Mouse (Mus musculus): ENCODE results near the gene Prr7. TPM values are rescaled to one million over a fixed set of nuclear protein-coding genes. Genes with fewer than 3 reads are reported as not detected.
"Not testable (repeated sequence)": the region's sequence is repeated elsewhere in the genome, so short reads cannot be mapped to it uniquely, and the experiment has no call there.

Prr7 gene
- polyA plus RNA-seq, 1 experiment: 10.8 TPM

DNA sequence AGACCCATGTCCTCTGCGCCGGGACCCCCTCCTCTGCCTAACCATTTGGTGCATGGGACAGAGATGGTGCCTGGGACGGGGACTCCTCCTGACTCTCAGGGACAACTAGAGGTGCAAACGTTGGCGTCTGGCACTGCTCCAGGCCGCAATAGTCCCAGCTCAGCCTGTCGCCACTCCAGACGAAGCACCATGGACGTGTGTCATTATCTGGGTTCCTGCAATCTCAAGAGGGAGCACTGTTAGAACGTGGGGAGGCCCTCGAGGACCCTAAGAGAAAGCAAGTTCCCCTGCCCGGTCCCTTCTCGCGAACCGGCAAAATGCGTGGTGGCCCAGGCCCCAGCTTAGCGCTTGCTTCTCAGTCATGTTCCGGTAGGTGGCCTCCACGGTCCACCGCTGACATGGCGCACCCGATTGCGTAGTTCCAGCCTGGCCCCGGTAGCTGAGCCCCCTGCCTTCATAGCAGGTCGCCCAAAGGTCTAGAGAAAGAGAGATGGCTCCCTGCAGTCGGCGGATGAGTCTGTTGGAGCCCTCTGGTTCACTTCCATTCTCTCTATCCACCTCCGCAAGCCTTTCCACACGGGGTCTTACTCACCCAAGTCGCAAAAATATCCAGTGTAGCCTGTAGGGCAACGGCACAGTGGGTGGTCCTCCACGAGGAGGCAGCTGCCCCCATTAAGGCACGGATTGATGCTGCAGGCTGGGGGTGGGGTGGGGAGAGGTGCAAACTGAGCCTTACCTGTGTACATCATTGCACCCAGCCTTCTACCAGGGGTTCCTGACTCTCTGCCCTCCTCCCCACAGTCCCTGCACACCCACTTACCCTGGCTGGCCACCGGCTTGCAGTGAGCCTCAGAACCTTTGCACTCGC, 42.9 kb upstream of the Prr7 start:
- Histone ChIP-seq H3K36me3 (ENCODE audit: control insufficient read depth, insufficient read depth) (no peaks in the 10 kb centered on the region), H3K79me2 (ENCODE audit: control insufficient read depth, insufficient read depth) (no peaks in the 10 kb centered on the region), H3K79me3 (ENCODE audit: low read depth) (no peaks in the 10 kb centered on the region), H3K4me3 (ENCODE audit: insufficient read depth, poor library complexity, severe bottlenecking) (no peak overlapping the region), H3ac (ENCODE audit: control insufficient read depth, insufficient read length, low read depth) (no peak overlapping the region), H3K27me3 (ENCODE audit: control insufficient read depth, insufficient read depth, insufficient read length) (peaks cover 25% of the 10 kb centered on the region)
- TF ChIP-seq CTCF (IDR thresholded peaks at IDR 0.05; ENCODE audit: control insufficient read depth, insufficient read depth, insufficient read length) (peak; percentile 59), MYOD1 (IDR thresholded peaks at IDR 0.05; ENCODE audit: control insufficient read depth, insufficient read length, low read depth) (no peak)

DNA sequence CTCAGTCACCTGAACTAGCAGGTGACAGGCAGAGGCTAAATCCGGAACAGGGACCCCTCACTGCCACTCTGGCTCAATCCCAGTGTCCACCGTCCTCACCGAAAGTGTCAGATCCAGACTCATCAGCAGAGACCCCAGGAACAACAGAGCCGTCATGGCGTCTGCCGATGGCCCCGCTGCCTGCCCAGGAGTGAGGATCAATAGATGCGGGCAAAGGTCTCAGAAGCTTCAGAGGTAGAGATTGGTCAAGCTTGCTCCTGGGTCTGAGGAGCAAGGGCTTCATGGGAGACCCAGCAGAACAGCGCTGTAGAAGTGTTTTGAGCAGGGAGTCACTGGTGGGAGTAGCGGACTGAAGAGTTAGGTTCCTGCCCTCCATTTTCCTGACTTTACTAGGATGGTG, 37.5 kb upstream of the Prr7 start, which contains the start of gene F12:
Gene F12, minus strand, starts transcription at position 181 of the 400 bp plus-strand sequence.
- Histone ChIP-seq H3K79me3 (ENCODE audit: low read depth) (no peaks in the 10 kb centered on the region), H3K36me3 (ENCODE audit: control insufficient read depth, insufficient read depth) (no peaks in the 10 kb centered on the region), H3K27me3 (ENCODE audit: control insufficient read depth, insufficient read depth, insufficient read length) (peaks cover 7% of the 10 kb centered on the region), H3ac (ENCODE audit: control insufficient read depth, insufficient read length, low read depth) (no peak within 1 kb of the TSS), H3K79me2 (ENCODE audit: control insufficient read depth, insufficient read depth) (no peaks in the 10 kb centered on the region), H3K4me3 (ENCODE audit: insufficient read depth, poor library complexity, severe bottlenecking) (no peak within 1 kb of the TSS)
- TF ChIP-seq MYOG (IDR thresholded peaks at IDR 0.05; ENCODE audit: control insufficient read depth, extremely low read depth, insufficient read length): no peak
- TF ChIP-seq CTCF (IDR thresholded peaks at IDR 0.05; ENCODE audit: control insufficient read depth, insufficient read depth, insufficient read length): no peak
- TF ChIP-seq MAX (IDR thresholded peaks at IDR 0.05): no peak
- no peak for TF ChIP-seq USF1 (IDR thresholded peaks at IDR 0.05; ENCODE audit: low read depth)
- TF ChIP-seq MYOD1 (IDR thresholded peaks at IDR 0.05; ENCODE audit: control insufficient read depth, insufficient read length, low read depth): no peak
- no peak for TF ChIP-seq CEBPB (IDR thresholded peaks at IDR 0.05; ENCODE audit: low read depth)
- no peak for TF ChIP-seq FOSL1 (IDR thresholded peaks at IDR 0.05; ENCODE audit: insufficient read depth, low read length, poor library complexity, severe bottlenecking)

DNA sequence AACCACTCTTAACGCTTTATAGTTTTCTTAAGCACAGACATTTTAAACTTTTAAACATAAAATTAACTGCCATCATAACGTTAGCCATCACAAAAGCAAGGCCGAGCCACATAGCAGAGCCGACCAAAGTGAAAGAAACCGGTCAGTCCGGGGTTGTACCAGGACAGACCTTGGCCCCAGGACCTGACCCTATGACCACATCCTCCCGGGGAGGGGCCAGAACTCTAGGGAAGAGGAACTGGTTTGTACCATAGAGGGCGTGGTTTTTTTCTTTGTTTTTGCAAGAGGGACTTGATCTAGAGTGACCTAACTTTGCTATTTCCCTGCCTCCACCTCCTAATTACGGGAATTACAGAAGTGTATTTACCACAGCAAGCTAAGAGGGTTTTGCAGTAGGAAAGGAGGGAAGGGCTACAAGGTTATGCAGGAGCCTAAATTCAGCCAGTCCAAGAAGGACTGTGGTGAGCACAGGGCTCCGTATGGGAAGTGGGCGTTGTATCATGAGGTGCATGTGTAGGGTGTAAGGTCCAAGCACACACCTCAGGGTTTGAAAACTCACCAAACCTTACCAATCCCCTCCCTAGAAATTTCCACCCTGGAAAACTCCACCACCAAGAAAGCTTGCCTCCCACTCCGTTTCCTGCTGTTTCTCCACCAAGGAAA, 34.7 kb upstream of the Prr7 start:
- TF ChIP-seq MAX (IDR thresholded peaks at IDR 0.05): no peak
- no peak for TF ChIP-seq USF1 (IDR thresholded peaks at IDR 0.05; ENCODE audit: low read depth)
- TF ChIP-seq MYOD1 (IDR thresholded peaks at IDR 0.05; ENCODE audit: control insufficient read depth, insufficient read length, low read depth): no peak
- TF ChIP-seq FOSL1 (IDR thresholded peaks at IDR 0.05; ENCODE audit: insufficient read depth, low read length, poor library complexity, severe bottlenecking): no peak
- no peak for TF ChIP-seq CTCF (IDR thresholded peaks at IDR 0.05; ENCODE audit: control insufficient read depth, insufficient read depth, insufficient read length)
- TF ChIP-seq CEBPB (IDR thresholded peaks at IDR 0.05; ENCODE audit: low read depth): no peak
- TF ChIP-seq MYOG (IDR thresholded peaks at IDR 0.05; ENCODE audit: control insufficient read depth, extremely low read depth, insufficient read length): no peak
- Histone ChIP-seq H3K79me3 (ENCODE audit: low read depth) (no peaks in the 10 kb centered on the region), H3ac (ENCODE audit: control insufficient read depth, insufficient read length, low read depth) (no peak overlapping the region), H3K4me3 (ENCODE audit: insufficient read depth, poor library complexity, severe bottlenecking) (no peak overlapping the region), H3K79me2 (ENCODE audit: control insufficient read depth, insufficient read depth) (no peaks in the 10 kb centered on the region), H3K36me3 (ENCODE audit: control insufficient read depth, insufficient read depth) (no peaks in the 10 kb centered on the region), H3K27me3 (ENCODE audit: control insufficient read depth, insufficient read depth, insufficient read length) (peaks cover 4% of the 10 kb centered on the region)

DNA sequence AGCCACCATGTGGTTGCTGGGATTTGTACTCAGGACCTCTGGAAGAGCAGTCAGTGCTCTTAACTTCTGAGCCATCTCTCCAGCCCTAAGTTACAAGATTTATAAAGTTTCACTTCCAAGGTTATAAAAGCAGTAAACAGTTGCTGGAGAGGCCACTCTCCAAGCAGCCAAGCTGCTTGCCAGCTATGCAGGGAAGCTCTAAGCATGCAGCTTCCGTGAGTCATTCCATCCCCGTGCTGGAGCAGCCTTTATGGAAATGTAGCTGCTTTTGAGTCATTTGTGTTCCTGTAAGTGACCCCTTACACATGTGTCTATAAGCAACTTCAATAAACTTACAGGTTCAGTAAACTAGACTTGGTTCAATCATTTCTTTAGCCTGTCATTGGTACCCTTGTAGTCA, 33.5 kb upstream of the Prr7 start:
- H3K79me3 ChIP-seq (ENCODE audit: low read depth): no peaks in the 10 kb centered on the region
- H3K27me3 ChIP-seq (ENCODE audit: control insufficient read depth, insufficient read depth, insufficient read length): peaks cover 4% of the 10 kb centered on the region
- H3K4me3 ChIP-seq (ENCODE audit: insufficient read depth, poor library complexity, severe bottlenecking): no peak overlapping the region
- no peaks in the 10 kb centered on the region for H3K79me2 ChIP-seq (ENCODE audit: control insufficient read depth, insufficient read depth)
- no peak for TF ChIP-seq CEBPB (IDR thresholded peaks at IDR 0.05; ENCODE audit: low read depth)
- no peak for TF ChIP-seq MYOD1 (IDR thresholded peaks at IDR 0.05; ENCODE audit: control insufficient read depth, insufficient read length, low read depth)
- no peak for TF ChIP-seq MYOG (IDR thresholded peaks at IDR 0.05; ENCODE audit: control insufficient read depth, extremely low read depth, insufficient read length)
- no peak for TF ChIP-seq USF1 (IDR thresholded peaks at IDR 0.05; ENCODE audit: low read depth)
- no peak for TF ChIP-seq MAX (IDR thresholded peaks at IDR 0.05)
- no peak for TF ChIP-seq CTCF (IDR thresholded peaks at IDR 0.05; ENCODE audit: control insufficient read depth, insufficient read depth, insufficient read length)
- no peak for TF ChIP-seq FOSL1 (IDR thresholded peaks at IDR 0.05; ENCODE audit: insufficient read depth, low read length, poor library complexity, severe bottlenecking)
- no peak overlapping the region for H3ac ChIP-seq (ENCODE audit: control insufficient read depth, insufficient read length, low read depth)
- H3K36me3 ChIP-seq (ENCODE audit: control insufficient read depth, insufficient read depth): no peaks in the 10 kb centered on the region

DNA sequence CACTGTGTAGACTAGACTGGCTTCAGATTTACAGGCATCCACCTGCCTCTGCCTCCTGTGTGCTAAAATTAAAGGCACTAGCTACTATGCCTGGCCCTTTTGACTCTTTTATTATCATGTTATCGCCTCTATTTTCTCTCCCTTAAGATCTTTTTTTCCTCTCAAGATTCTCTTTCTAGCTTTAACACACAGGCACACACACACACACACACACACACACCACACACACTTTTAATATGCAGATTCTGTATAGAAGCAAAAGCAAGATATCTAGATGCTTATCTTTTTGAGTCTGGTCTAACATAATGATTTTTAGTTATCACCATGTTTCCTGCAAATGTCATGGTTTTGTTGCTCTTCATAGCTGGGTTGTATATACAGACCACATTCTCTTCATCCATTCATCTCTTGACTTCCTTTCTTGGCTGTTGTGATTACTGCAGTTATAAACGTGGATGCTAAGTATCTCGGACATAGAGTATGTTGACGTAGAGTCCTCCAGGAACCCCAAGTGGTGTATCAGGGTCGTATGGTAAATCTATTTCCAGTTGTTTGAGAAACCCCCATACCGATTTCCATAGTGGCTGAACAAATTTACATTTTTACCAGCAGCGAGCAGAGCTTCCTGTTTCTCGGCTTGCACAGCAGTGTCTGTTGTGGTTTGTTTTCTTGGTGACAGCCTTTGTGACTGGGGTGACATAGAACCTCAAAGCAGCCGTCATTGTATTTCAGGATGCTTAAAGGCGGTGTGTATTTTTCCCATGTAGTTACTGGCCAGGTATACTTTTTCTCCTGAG, 32.0 kb upstream of the Prr7 start:
- no peak overlapping the region for H3ac ChIP-seq (ENCODE audit: control insufficient read depth, insufficient read length, low read depth)
- no peaks in the 10 kb centered on the region for H3K79me2 ChIP-seq (ENCODE audit: control insufficient read depth, insufficient read depth)
- no peaks in the 10 kb centered on the region for H3K79me3 ChIP-seq (ENCODE audit: low read depth)
- no peaks in the 10 kb centered on the region for H3K27me3 ChIP-seq (ENCODE audit: control insufficient read depth, insufficient read depth, insufficient read length)
- no peak overlapping the region for H3K4me3 ChIP-seq (ENCODE audit: insufficient read depth, poor library complexity, severe bottlenecking)
- no peaks in the 10 kb centered on the region for H3K36me3 ChIP-seq (ENCODE audit: control insufficient read depth, insufficient read depth)
- TF ChIP-seq FOSL1 (IDR thresholded peaks at IDR 0.05; ENCODE audit: insufficient read depth, low read length, poor library complexity, severe bottlenecking) (no peak), USF1 (IDR thresholded peaks at IDR 0.05; ENCODE audit: low read depth) (no peak), CTCF (IDR thresholded peaks at IDR 0.05; ENCODE audit: control insufficient read depth, insufficient read depth, insufficient read length) (no peak), MYOG (IDR thresholded peaks at IDR 0.05; ENCODE audit: control insufficient read depth, extremely low read depth, insufficient read length) (no peak)

DNA sequence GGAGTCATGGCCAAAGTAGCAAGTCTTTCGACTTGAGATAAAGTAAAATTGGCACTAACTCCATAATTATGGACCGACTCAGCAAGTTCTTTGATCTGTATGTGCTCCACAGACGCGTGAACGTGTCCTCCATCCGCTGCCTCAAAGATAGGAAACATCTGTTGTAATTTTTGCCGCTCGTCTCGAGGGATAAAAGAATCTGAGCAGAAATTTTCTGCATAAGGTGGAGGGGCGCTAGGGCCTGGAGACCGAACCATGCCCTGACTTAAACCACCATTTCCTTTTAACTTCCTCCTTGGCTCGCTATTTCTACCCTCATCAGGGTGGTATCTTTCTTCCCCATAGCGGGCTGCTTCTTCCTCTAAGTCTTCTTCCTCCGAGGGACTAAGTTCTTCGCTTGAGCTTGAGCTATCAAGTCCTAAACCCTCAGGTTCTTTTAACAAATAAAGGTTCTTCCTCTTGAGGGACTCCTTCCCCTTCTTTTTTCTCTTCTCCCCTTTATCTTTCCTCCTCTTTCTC, 26.9 kb upstream of the Prr7 start:
- H3K4me3 ChIP-seq (ENCODE audit: insufficient read depth, poor library complexity, severe bottlenecking); H3K36me3 ChIP-seq (ENCODE audit: control insufficient read depth, insufficient read depth); H3K79me2 ChIP-seq (ENCODE audit: control insufficient read depth, insufficient read depth); H3ac ChIP-seq (ENCODE audit: control insufficient read depth, insufficient read length, low read depth); H3K27me3 ChIP-seq (ENCODE audit: control insufficient read depth, insufficient read depth, insufficient read length); H3K79me3 ChIP-seq (ENCODE audit: low read depth): not testable (repeated sequence)
